Mouse (Mus musculus) adrenal gland, postnatal 36 days (tissue): ENCODE measurements around the gene Gm11983. TPM values are rescaled to one million over a fixed set of nuclear protein-coding genes. Genes with fewer than 3 reads are reported as not detected.

Experiments used
- total RNA-seq, 2 experiments: library from RNA; stranded (reverse); gene quantifications; 2 replicates each; pipeline ENCODE4 v1.2.3; 2021

Gene Gm11983
- total RNA-seq, 2 experiments from 2014 or later = not detected

Other genes with a start within 250 kb of the Gm11983 start
- gene Nacad, start 231.6 kb downstream of the Gm11983 start, total RNA-seq = 1 to 10 TPM; 1.0 to 1.6 TPM
- gene Tbrg4, start 211.6 kb downstream of the Gm11983 start, total RNA-seq = 10 to 100 TPM; 61.7 to 64.5 TPM
- not detected for gene Wap, start 199.0 kb downstream of the Gm11983 start, total RNA-seq
- 10 to 100 TPM; 14.6 to 20.1 TPM for gene Ramp3, start 179.1 kb downstream of the Gm11983 start, total RNA-seq
- 1 to 10 TPM; 2.3 to 2.5 TPM for gene Adcy1, start 225.8 kb upstream of the Gm11983 start, total RNA-seq